10 mouse cellular contexts compared by ENCODE assay signal in the genomic region with DNA sequence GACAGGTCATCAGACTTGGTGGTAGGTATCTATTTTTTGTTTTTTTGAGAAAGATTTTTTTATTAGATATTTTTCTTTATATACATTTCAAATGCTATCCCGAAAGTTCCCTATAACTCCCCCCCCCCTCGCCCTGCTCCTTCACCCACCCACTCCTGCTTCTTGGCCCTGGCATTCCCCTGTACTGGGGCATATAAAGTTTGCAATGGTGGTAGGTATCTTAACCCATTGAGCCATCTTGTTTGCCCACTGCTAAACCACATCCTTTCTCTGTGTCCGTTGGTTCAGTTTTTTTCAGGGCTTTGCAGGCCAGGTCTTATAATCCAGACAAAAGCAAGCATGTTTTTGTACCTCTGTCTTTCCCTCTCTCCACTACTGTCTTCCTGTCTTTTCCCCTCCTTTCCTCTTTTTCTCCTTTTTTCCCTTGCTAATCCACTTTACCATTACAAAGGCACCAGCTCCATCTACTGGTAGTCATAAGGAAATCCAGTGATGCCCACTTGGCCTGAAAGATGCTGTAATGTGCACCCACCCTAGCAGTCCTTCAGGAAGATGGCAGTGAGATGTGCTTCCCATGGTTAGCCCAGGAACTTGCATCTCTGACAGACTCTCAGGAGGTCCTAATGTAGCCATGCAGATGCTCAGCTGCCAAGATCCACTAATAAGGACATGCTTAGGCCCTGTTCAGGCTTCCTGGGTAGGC. TPM values are rescaled to one million over a fixed set of nuclear protein-coding genes. Genes with fewer than 3 reads are reported as not detected.
DNase-seq lines count a peak whose midpoint lies in the region; ATAC-seq and TF ChIP-seq lines count a peak whose summit lies in the region.
"Had no signal": no experiment of that assay in that cellular context is flagged by ENCODE, and none has a peak within 500 bp of the region (broad histone marks: within the 10 kb centered on the region; RNA-seq: fewer than 3 reads in every experiment).

No protein-coding gene starts in this region.

- H3K36me3 ChIP-seq in embryonic facial prominence, embryonic 14.5 days (ENCODE audit: control insufficient read depth, insufficient read depth, low read length), result no peaks in the 10 kb centered on the region
- no peaks in the 10 kb centered on the region for H3K36me3 ChIP-seq in midbrain, postnatal 0 days (ENCODE audit: insufficient read depth, low read length)

- ATAC-seq in embryonic facial prominence, embryonic 14.5 days (ENCODE audit: low read depth), result no peak
- ATAC-seq in midbrain, postnatal 0 days (ENCODE audit: low FRiP score), result peak; percentile 58; the same call in 1 of the 2 replicates

- H3K4me1 ChIP-seq in embryonic facial prominence, embryonic 14.5 days (ENCODE audit: control insufficient read depth, insufficient read depth, low read length), result no peaks in the 10 kb centered on the region
- H3K4me1 ChIP-seq in midbrain, postnatal 0 days (ENCODE audit: insufficient read depth, low read length), result no peaks in the 10 kb centered on the region

- no peak overlapping the region for H3K4me2 ChIP-seq in embryonic facial prominence, embryonic 14.5 days (ENCODE audit: low read depth, low read length)
- H3K4me2 ChIP-seq in midbrain, postnatal 0 days (ENCODE audit: low read depth, low read length, poor library complexity, severe bottlenecking), result no peak overlapping the region

- DNase-seq in layer of hippocampus, adult 11-12 months (ENCODE audit: low spot score), result peak; percentile 18
- no peak for DNase-seq in layer of hippocampus, adult 9-10 months (ENCODE audit: low spot score)
- peak; percentile 31 for DNase-seq in R1 (ENCODE audit: low read depth, low spot score)
- peak; percentile 48 for DNase-seq in embryonic facial prominence, embryonic 14.5 days (ENCODE audit: low spot score)
- DNase-seq in midbrain, postnatal 0 days (ENCODE audit: low spot score), result peak; percentile 76
- DNase-seq in right cerebral cortex, postnatal 36 days (ENCODE audit: low spot score in 2 of 2), result no peak
- DNase-seq in adrenal gland, adult 2 months, result no peak

- H3K9ac ChIP-seq in embryonic facial prominence, embryonic 14.5 days (ENCODE audit: low read depth, low read length), result no peak overlapping the region
- no peak overlapping the region for H3K9ac ChIP-seq in midbrain, postnatal 0 days (replicated peaks; ENCODE audit: low read length, poor library complexity, severe bottlenecking)

- no peaks in the 10 kb centered on the region for H3K9me3 ChIP-seq in embryonic facial prominence, embryonic 14.5 days (ENCODE audit: control insufficient read depth, low read length)
- H3K9me3 ChIP-seq in midbrain, postnatal 0 days (ENCODE audit: low read length), result no peaks in the 10 kb centered on the region

- no peak overlapping the region for H3K27ac ChIP-seq in embryonic facial prominence, embryonic 14.5 days (replicated peaks; ENCODE audit: low read depth, low read length)
- no peak overlapping the region for H3K27ac ChIP-seq in midbrain, postnatal 0 days (ENCODE audit: low read depth, low read length)

- H3K4me3 ChIP-seq in embryonic facial prominence, embryonic 14.5 days (ENCODE audit: low read depth, low read length), result no peak overlapping the region
- no peak overlapping the region for H3K4me3 ChIP-seq in midbrain, postnatal 0 days (ENCODE audit: low read depth, low read length)

- peak; percentile 95 for TF ChIP-seq CTCF in midbrain, postnatal 0 days (IDR thresholded peaks at IDR 0.05)

- no peaks in the 10 kb centered on the region for H3K27me3 ChIP-seq in embryonic facial prominence, embryonic 14.5 days (replicated peaks; ENCODE audit: control insufficient read depth, insufficient read depth, low read length)
- no peaks in the 10 kb centered on the region for H3K27me3 ChIP-seq in midbrain, postnatal 0 days (ENCODE audit: insufficient read depth, low read length)

- WGBS in embryonic facial prominence, embryonic 14.5 days, result 60% methylated on average over 3 of the region's 3 CpGs
- 53% methylated on average over 3 of the region's 3 CpGs for WGBS in midbrain, postnatal 0 days

RNA-seq across cellular contexts. Expression of a gene that starts 44.3 kb away (rescaled TPM):
- polyA plus RNA-seq in embryonic facial prominence, embryonic 14.5 days (2014; fragmentation: Nextera tagmentation; extraction: Ambion mirVana), result 11.6 and 12.8 TPM in 2 replicates
- total RNA-seq in midbrain, postnatal 0 days (2014; rRNA removed), result 82.7 and 102 TPM in 2 replicates
- polyA plus RNA-seq in midbrain, postnatal 0 days (2015; fragmentation: Nextera tagmentation; extraction: Ambion mirVana), result 30.4 and 31.1 TPM in 2 replicates
- 1 to 10 TPM in 1 of 2 experiments, under 1 TPM in 1; 0.35 to 1.9 TPM for total RNA-seq in adrenal gland, adult 2 months (2021)
- 1.7 and 2.6 TPM in 2 replicates for polyA plus RNA-seq in adrenal gland, adult 2 months (2012; rRNA removed)
- total RNA-seq: liver, adult 2 months had no signal
- polyA plus RNA-seq: liver, adult 2 months had no signal

RNA-seq across cellular contexts. Expression of a gene that starts 45.0 kb away (rescaled TPM):
- polyA plus RNA-seq in embryonic facial prominence, embryonic 14.5 days (2014; fragmentation: Nextera tagmentation; extraction: Ambion mirVana), result not detected in 2 replicates
- total RNA-seq in midbrain, postnatal 0 days (2014; rRNA removed), result not detected in 2 replicates
- not detected in 2 replicates for polyA plus RNA-seq in midbrain, postnatal 0 days (2015; fragmentation: Nextera tagmentation; extraction: Ambion mirVana)
- total RNA-seq in adrenal gland, adult 2 months (2021), result not detected
- not detected in 2 replicates for polyA plus RNA-seq in adrenal gland, adult 2 months (2012; rRNA removed)
- total RNA-seq: liver, adult 2 months had no signal
- polyA plus RNA-seq: heart, embryonic 14.5 days; liver, adult 2 months; spleen, adult 2 months had no signal

Comparison
In these comparisons a context has a peak if more than half of its experiments do, and no peak if none do; other contexts are left out.
1. DNase-seq: peak in layer of hippocampus, adult 11-12 months (single experiment), R1 (single experiment), embryonic facial prominence, embryonic 14.5 days (single experiment) and midbrain, postnatal 0 days (single experiment); none in layer of hippocampus, adult 9-10 months (single experiment), right cerebral cortex, postnatal 36 days (0 of 2) and adrenal gland, adult 2 months (single experiment).